Mouse (Mus musculus): ENCODE measurements at regions not wholly inside any gene's neighbourhood (a gene's known extent, or its start where the extent isn't known, plus 50 kb on each side); places are given as distances from the start of the nearest gene placed in this dataset.

DNA sequence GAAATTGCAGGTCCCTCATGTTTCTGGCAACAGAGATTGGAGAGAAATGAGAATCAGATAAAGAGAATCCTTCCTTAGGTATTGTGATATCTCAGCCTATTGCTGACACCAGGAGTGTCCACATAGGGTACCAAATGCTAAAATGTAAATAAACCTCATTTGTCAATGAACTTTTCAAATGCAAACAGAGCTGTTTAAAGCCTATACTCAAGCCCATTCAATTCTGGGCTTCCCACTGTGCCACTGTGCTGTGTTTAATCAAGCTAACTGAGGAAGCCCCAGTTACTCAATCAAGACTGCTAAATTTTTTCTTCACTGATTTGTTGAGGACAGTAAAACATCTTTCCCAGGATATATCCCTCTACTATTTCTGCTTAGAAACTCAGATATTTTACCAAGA lies 441.2 kb downstream of the Gm11232 start:
- TF ChIP-seq CTCF (IDR thresholded peaks at IDR 0.05; ENCODE audit: control insufficient read depth, insufficient read depth, low read length) (no peak), POLR2A (IDR thresholded peaks at IDR 0.05; ENCODE audit: borderline replicate concordance, control insufficient read depth, low read depth, low read length) (no peak)

Measured in bone marrow, adult 2 months (tissue).